Mouse (Mus musculus): ENCODE measurements around the gene Galns. TPM values are rescaled to one million over a fixed set of nuclear protein-coding genes. Genes with fewer than 3 reads are reported as not detected.
"Not testable (repeated sequence)": the region's sequence is repeated elsewhere in the genome, so short reads cannot be mapped to it uniquely, and the experiment has no call there.

Galns gene
- total RNA-seq, 2 experiments from 2014 or later: 8.6 to 15.5 TPM

- no peak for ATAC-seq (replicated peaks; ENCODE audit: low FRiP score, poor library complexity, severe bottlenecking)
Observed at GRCm38 (mm10) chr8:122604640-122605039, 6.6 kb downstream of the Galns start.

GRCm38 (mm10) chr8:122600666-122601065 lies 10.6 kb downstream of the Galns start:
- no peak for ATAC-seq (replicated peaks; ENCODE audit: low FRiP score, poor library complexity, severe bottlenecking)

GRCm38 (mm10) chr8:122596031-122596430 lies 15.2 kb downstream of the Galns start:
- ATAC-seq (replicated peaks; ENCODE audit: low FRiP score, poor library complexity, severe bottlenecking): no peak

GRCm38 (mm10) chr8:122593783-122594507 lies 17.3 kb downstream of the Galns start:
- no peak for ATAC-seq (replicated peaks; ENCODE audit: low FRiP score, poor library complexity, severe bottlenecking)

GRCm38 (mm10) chr8:122593240-122593639 lies 18.0 kb downstream of the Galns start:
- no peak for ATAC-seq (replicated peaks; ENCODE audit: low FRiP score, poor library complexity, severe bottlenecking)

- no peak for ATAC-seq (replicated peaks; ENCODE audit: low FRiP score, poor library complexity, severe bottlenecking)
Observed at GRCm38 (mm10) chr8:122586749-122587148, 24.5 kb downstream of the Galns start.

GRCm38 (mm10) chr8:122586171-122586570 lies 25.1 kb downstream of the Galns start:
- ATAC-seq (replicated peaks; ENCODE audit: low FRiP score, poor library complexity, severe bottlenecking): no peak

- no peak for ATAC-seq (replicated peaks; ENCODE audit: low FRiP score, poor library complexity, severe bottlenecking)
Observed at GRCm38 (mm10) chr8:122585411-122585891, 25.8 kb downstream of the Galns start.

GRCm38 (mm10) chr8:122584981-122585380 lies 26.3 kb downstream of the Galns start:
- ATAC-seq (replicated peaks; ENCODE audit: low FRiP score, poor library complexity, severe bottlenecking): no peak

- ATAC-seq (replicated peaks; ENCODE audit: low FRiP score, poor library complexity, severe bottlenecking): no peak
Observed at GRCm38 (mm10) chr8:122580926-122581325, 30.3 kb downstream of the Galns start.

- ATAC-seq (replicated peaks; ENCODE audit: low FRiP score, poor library complexity, severe bottlenecking): no peak
Observed at GRCm38 (mm10) chr8:122579196-122579595, 32.1 kb downstream of the Galns start.

- ATAC-seq (replicated peaks; ENCODE audit: low FRiP score, poor library complexity, severe bottlenecking): peak; percentile 4; the same call in 1 of the 2 replicates
Observed at GRCm38 (mm10) chr8:122577116-122577515, 34.1 kb downstream of the Galns start.

GRCm38 (mm10) chr8:122576648-122577022 lies 34.6 kb downstream of the Galns start, which contains the start of gene Aprt:
Gene Aprt, minus strand, starts transcription at chr8:122576909.
- ATAC-seq (replicated peaks; ENCODE audit: low FRiP score, poor library complexity, severe bottlenecking): peak; percentile 88

GRCm38 (mm10) chr8:122575735-122576647 lies 35.3 kb downstream of the Galns start:
- 0 out of 2 replicates have a peak, but pooled peaks have one; percentile 6 for ATAC-seq (replicated peaks; ENCODE audit: low FRiP score, poor library complexity, severe bottlenecking)

- ATAC-seq (replicated peaks; ENCODE audit: low FRiP score, poor library complexity, severe bottlenecking): no peak
Observed at GRCm38 (mm10) chr8:122575286-122575685, 36.0 kb downstream of the Galns start.

GRCm38 (mm10) chr8:122574667-122575251 lies 36.5 kb downstream of the Galns start:
- no peak for ATAC-seq (replicated peaks; ENCODE audit: low FRiP score, poor library complexity, severe bottlenecking)

GRCm38 (mm10) chr8:122574264-122574663 lies 37.0 kb downstream of the Galns start:
- no peak for ATAC-seq (replicated peaks; ENCODE audit: low FRiP score, poor library complexity, severe bottlenecking)

- no peak for ATAC-seq (replicated peaks; ENCODE audit: low FRiP score, poor library complexity, severe bottlenecking)
Observed at GRCm38 (mm10) chr8:122573577-122573976, 37.7 kb downstream of the Galns start.

GRCm38 (mm10) chr8:122573176-122573575 lies 38.1 kb downstream of the Galns start:
- ATAC-seq (replicated peaks; ENCODE audit: low FRiP score, poor library complexity, severe bottlenecking): not testable (repeated sequence)

GRCm38 (mm10) chr8:122572751-122573150 lies 38.5 kb downstream of the Galns start:
- no peak for ATAC-seq (replicated peaks; ENCODE audit: low FRiP score, poor library complexity, severe bottlenecking)
